Mouse (Mus musculus) testis, postnatal 10 days (tissue): ENCODE results near the gene A830031A19Rik.

ENCODE experiments used
- DNase-seq: peaks from one replicate; pipeline ENCODE4 v3.0.0; 2021; ENCODE audit warnings: low spot score

Gene A830031A19Rik

DNA sequence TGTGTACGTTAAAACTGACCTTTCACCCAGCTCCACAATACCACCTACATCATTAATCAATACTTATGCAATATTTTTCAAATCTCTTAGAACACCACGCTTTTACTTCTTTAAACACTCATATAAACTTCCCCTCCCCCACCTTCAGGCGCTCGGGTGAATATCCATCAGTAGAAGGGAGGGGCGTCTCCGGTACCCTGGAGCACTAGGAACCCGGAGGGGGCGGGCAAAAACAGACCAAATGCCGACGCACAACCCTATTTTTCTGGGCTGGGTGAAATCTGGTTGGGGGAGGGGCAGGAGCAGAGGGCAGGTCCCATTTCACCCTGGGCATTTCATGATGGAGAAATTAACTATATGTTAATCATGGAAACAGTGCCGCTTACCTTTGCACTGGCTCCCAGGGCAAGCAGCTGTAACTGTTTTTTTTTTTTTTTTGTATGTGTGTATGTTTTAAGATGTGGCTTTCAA lies at the start of gene A830031A19Rik:
Gene A830031A19Rik, minus strand, starts transcription at position 421 of the 471 bp plus-strand sequence.
- DNase-seq = no peak

- DNase-seq = no peak
Measured at GRCm38 (mm10) chr11:24123991-24124390, 49.1 kb upstream of the A830031A19Rik start.

GRCm38 (mm10) chr11:24122899-24123298 lies 48.0 kb upstream of the A830031A19Rik start:
- DNase-seq = no peak

- DNase-seq = no peak
Measured at GRCm38 (mm10) chr11:24121136-24121535, 46.3 kb upstream of the A830031A19Rik start.

DNA sequence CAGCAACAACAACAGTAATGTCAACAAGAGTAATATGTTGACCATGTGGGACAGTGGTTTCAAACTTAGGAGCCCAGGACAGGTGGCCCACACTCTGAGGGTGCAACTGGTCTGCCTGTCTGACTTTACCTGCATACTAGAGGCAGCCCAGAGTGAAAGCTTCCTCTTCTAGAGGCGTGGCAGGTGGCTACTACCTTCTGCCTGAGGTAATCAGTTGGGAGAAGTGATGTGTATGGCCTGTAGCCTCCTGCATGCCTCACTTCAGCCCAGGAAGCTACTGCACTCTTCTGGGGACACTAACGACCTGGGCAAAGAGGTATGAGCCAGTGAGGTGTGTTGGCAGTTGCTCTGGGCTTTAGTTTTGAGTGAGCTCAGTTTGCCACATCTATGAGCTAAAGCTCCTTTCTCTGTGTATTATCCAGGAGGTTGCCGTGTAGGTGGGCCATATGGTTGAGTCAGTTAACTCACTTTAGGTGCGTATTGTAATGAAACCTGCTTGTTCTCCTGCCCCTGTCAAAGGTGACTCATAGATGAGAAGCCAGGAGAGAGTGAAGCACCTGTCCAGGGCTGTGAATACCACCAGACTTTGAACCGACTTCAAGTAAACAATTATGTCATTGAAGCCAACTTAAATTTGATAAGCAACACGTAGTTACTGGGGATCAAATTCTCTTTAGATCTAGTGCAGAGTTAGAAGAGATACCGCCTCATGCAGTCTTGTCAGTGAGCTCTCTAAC lies 41.9 kb upstream of the A830031A19Rik start:
- no peak for DNase-seq

- no peak for DNase-seq
Measured at GRCm38 (mm10) chr11:24116041-24116440, 41.2 kb upstream of the A830031A19Rik start.

- DNase-seq = no peak
Measured at GRCm38 (mm10) chr11:24115017-24115752, 40.3 kb upstream of the A830031A19Rik start.

DNA sequence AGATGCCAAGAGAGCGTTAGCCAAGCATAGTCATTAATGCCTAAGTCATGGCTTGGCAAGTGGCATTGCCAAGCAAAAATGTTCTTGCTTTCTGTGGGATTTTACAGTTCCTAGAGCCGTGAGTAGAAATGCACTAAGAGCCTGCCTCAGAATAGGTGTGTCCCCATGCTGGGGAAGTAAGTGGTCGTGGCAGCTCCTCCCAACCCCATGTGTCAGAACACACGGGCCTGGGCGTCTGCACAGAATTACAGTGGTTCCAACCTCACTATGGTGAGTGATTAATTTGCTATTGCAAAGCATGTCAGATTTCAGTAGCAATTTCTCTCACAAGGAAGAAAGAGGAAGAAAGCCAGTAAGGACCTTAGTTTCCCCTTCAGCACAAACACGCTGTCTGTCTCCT lies 36.9 kb upstream of the A830031A19Rik start:
- no peak for DNase-seq

DNA sequence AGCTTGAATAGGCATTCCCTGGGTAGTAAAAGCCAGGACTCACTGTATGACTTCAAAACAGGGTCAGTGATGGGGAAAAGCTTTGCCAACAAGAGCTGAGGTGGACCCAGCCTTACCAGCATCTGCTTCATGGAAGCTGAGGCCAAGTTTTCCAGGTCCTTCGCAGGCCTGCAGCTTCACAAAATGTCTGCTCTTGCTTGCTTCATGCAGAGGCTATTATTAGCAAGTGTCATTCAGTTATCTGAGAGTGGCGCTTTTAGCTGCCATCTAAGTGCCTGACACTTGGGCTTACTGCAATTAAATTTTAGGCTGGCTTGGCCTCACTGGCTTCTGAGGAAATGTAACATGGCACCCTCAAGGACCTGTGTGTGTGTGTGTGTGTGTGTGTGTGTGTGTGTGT lies 35.3 kb upstream of the A830031A19Rik start:
- DNase-seq = no peak

DNA sequence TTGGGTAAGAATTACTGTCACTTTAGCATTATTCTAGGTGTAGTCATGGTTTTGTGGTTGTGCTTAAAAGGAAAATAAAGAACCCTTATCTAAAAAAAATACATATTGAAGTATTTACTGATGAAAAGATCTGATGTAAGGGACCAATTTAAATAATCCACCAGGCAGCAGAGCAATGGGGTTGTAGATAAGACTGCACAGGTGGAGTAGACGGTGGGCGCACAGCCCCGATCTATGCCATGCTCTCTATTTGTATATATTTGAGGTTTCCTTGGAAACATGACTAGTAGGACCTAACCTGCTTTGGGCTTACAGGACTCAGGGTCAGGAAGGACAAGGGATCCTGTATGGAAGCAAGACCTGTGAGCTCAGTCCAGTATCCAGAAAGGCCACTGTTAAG lies 34.5 kb upstream of the A830031A19Rik start:
- no peak for DNase-seq

DNA sequence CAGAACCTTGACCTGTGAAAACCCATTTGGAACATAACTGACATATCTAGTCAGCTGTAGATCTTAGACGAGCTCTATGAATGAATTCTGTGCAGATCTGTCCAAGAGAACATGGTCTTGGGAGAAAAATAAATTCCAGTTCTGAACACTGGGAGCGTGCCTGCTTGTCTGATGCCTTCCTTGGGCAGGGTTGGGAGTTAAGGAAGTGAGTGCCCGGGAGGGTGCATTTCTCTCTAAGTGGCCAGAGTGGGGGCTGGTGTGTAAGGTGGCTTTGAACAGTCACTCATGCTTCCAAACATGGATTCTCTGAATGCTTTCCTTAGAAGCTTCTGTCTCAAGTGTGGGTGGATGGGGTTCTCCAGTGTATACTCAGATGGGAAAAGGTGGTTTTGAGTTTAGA lies 34.1 kb upstream of the A830031A19Rik start:
- no peak for DNase-seq

DNA sequence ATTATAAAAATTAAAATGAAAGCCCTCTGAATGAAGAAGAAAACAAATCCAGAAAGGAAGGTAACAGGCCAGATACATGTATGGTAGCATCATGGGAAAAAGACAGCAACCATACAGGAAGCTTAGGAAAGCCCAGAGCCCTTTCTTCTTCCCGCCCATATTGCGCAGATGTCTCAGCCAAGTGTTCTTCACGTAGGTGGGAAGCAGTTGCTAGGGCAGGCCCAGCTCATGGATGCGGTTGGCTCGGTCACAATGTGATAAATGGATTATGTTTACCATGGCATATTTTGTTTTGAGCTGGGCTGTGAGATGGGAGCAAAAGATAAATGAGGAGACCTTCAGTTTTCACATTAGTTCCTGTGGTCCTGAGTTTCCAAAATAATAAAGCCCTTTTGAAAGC lies 32.6 kb upstream of the A830031A19Rik start:
- no peak for DNase-seq

DNA sequence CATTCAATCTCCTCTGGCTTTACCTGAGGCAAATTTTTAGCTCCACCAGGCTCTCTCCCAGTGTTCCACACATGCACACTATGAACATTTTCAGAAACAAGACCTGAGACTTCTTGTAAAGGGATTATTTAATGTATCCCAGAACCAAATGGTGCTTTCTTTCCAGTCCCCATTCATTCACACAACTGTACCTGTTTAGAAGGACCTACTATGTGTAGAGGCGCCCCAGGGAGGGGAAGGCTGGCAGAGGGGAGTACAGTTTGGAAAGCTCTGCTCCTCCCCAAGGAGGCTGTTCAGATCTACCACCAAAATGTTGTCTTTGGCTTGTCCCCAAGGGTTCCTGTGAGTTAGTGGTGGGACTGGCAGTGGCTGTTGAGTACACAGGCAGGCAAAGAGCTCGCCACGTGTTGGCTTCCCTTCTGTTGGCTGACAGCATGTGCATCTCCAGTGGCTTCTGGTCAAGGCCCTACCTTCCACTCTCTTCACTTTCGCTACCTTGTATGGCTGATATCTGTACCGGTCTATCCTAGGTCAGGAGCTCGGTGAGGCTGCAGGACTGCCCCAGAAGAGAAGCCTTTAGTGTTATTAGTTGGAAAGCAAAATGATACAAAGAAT lies 28.4 kb upstream of the A830031A19Rik start:
- DNase-seq = no peak

GRCm38 (mm10) chr11:24102372-24102771 lies 27.5 kb upstream of the A830031A19Rik start:
- no peak for DNase-seq

- DNase-seq = no peak
Measured at GRCm38 (mm10) chr11:24101625-24102024, 26.8 kb upstream of the A830031A19Rik start.

- DNase-seq = no peak
Measured at GRCm38 (mm10) chr11:24100449-24101070, 25.7 kb upstream of the A830031A19Rik start.

GRCm38 (mm10) chr11:24099886-24100293 lies 25.0 kb upstream of the A830031A19Rik start:
- DNase-seq = peak; percentile 52

GRCm38 (mm10) chr11:24099215-24099614 lies 24.4 kb upstream of the A830031A19Rik start:
- DNase-seq = no peak

GRCm38 (mm10) chr11:24098662-24099061 lies 23.8 kb upstream of the A830031A19Rik start:
- DNase-seq = no peak

- no peak for DNase-seq
Measured at GRCm38 (mm10) chr11:24098069-24098468, 23.2 kb upstream of the A830031A19Rik start.

DNA sequence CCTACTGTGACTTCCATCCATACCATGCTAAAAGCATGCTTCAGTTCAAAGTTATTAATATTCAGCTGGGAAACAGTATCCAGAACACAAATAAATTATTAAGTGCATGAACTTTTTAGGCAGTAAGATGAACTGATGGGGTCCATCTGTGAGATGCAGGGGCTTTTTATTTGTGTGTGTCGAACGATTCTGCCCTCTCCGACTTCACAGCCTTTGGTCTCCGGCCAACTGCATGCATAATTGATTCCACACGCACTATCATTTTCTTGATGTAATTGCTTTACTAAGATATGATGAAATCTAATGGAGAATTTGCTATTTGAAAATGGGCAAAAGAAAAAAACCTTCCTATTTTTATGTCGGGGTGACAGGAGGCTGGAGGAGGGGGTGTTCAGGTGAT lies 22.2 kb upstream of the A830031A19Rik start:
- no peak for DNase-seq

GRCm38 (mm10) chr11:24096483-24096882 lies 21.6 kb upstream of the A830031A19Rik start:
- no peak for DNase-seq
